Mouse (Mus musculus) stomach, postnatal 0 days (tissue): ENCODE measurements at regions not wholly inside any gene's neighbourhood (a gene's known extent, or its start where the extent isn't known, plus 50 kb on each side); places are given as distances from the start of the nearest gene placed in this dataset.
A peak's percentile ranks its signal among the peaks of the same experiment; 100 is the strongest.

ENCODE experiments used
- CTCF ChIP-seq: IDR thresholded peaks from 2 replicates; pipeline ENCODE4 v1.5.1; 2016; ENCODE audit warnings: antibody characterized with exemption, low read depth, mild to moderate bottlenecking, moderate library complexity
- EP300 ChIP-seq: optimal IDR thresholded peaks from 2 replicates; pipeline ENCODE3; 2016; ENCODE audit warnings: antibody characterized with exemption

GRCm38 (mm10) chr10:102836567-102837224 is 193.3 kb downstream of the Alx1 start:
- TF ChIP-seq CTCF (peak; percentile 71), EP300 (no peak)
